Mouse (Mus musculus): ENCODE results near the gene Folr1. TPM values are rescaled to one million over a fixed set of nuclear protein-coding genes. Genes with fewer than 3 reads are reported as not detected.

Gene Folr1
- polyA plus RNA-seq, 1 experiment from 2014 or later, result 30.4 TPM

- peak; percentile 90 for ATAC-seq (ENCODE audit: low FRiP score, low TSS enrichment)
- Histone ChIP-seq H3K9ac (ENCODE audit: low read depth, low read length) (peak within 1 kb of the TSS; percentile 93), H3K27ac (ENCODE audit: low read depth, low read length) (peak within 1 kb of the TSS; percentile 91), H3K36me3 (ENCODE audit: control insufficient read depth, insufficient read depth, low read length) (peaks cover 14% of the 10 kb centered on the region), H3K27me3 (ENCODE audit: control insufficient read depth, insufficient read depth, low read length) (no peaks in the 10 kb centered on the region), H3K4me2 (replicated peaks; ENCODE audit: low read depth, low read length) (peak within 1 kb of the TSS; percentile 64), H3K4me3 (ENCODE audit: low read length) (peak within 1 kb of the TSS; percentile 83), H3K4me1 (ENCODE audit: control insufficient read depth, insufficient read depth, low read length) (peaks cover 17% of the 10 kb centered on the region; the same call in 1 of the 2 replicates), H3K9me3 (ENCODE audit: control insufficient read depth, low read length) (no peaks in the 10 kb centered on the region)
- under 1% methylated on average over 64 of the region's 64 CpGs for WGBS
Measured at GRCm38 (mm10) chr7:101837606-101838471, 32.7 kb downstream of the Folr1 start, which contains the start of gene Inppl1. Gene Inppl1 (minus strand): TSS chr7:101838229.

GRCm38 (mm10) chr7:101837154-101837605 is 33.4 kb downstream of the Folr1 start:
- peak; percentile 0; the same call in 1 of the 2 replicates for ATAC-seq (ENCODE audit: low FRiP score, low TSS enrichment)
- Histone ChIP-seq H3K9me3 (ENCODE audit: control insufficient read depth, low read length) (no peaks in the 10 kb centered on the region), H3K4me2 (replicated peaks; ENCODE audit: low read depth, low read length) (peak overlapping the region; percentile 64), H3K4me1 (ENCODE audit: control insufficient read depth, insufficient read depth, low read length) (peaks cover 17% of the 10 kb centered on the region; the same call in 1 of the 2 replicates), H3K4me3 (ENCODE audit: low read length) (peak overlapping the region; percentile 83), H3K27ac (ENCODE audit: low read depth, low read length) (peak overlapping the region; percentile 91), H3K9ac (ENCODE audit: low read depth, low read length) (peak overlapping the region; percentile 93), H3K27me3 (ENCODE audit: control insufficient read depth, insufficient read depth, low read length) (no peaks in the 10 kb centered on the region), H3K36me3 (ENCODE audit: control insufficient read depth, insufficient read depth, low read length) (peaks cover 21% of the 10 kb centered on the region)
- WGBS, result under 1% methylated on average over 20 of the region's 20 CpGs

GRCm38 (mm10) chr7:101836271-101837153 is 34.1 kb downstream of the Folr1 start:
- WGBS, result under 1% methylated on average over 56 of the region's 63 CpGs
- Histone ChIP-seq H3K27me3 (ENCODE audit: control insufficient read depth, insufficient read depth, low read length) (no peaks in the 10 kb centered on the region), H3K36me3 (ENCODE audit: control insufficient read depth, insufficient read depth, low read length) (peaks cover 28% of the 10 kb centered on the region), H3K9me3 (ENCODE audit: control insufficient read depth, low read length) (no peaks in the 10 kb centered on the region), H3K4me2 (replicated peaks; ENCODE audit: low read depth, low read length) (peak overlapping the region; percentile 64), H3K9ac (ENCODE audit: low read depth, low read length) (peak overlapping the region; percentile 93), H3K4me1 (ENCODE audit: control insufficient read depth, insufficient read depth, low read length) (peaks cover 17% of the 10 kb centered on the region; the same call in 1 of the 2 replicates), H3K4me3 (ENCODE audit: low read length) (peak overlapping the region; percentile 83), H3K27ac (ENCODE audit: low read depth, low read length) (peak overlapping the region; percentile 91)
- peak; percentile 51 for ATAC-seq (ENCODE audit: low FRiP score, low TSS enrichment)

GRCm38 (mm10) chr7:101835457-101836109 is 35.0 kb downstream of the Folr1 start:
- ATAC-seq (ENCODE audit: low FRiP score, low TSS enrichment), result no peak
- Histone ChIP-seq H3K4me3 (ENCODE audit: low read length) (peak overlapping the region; percentile 83), H3K4me2 (replicated peaks; ENCODE audit: low read depth, low read length) (peak overlapping the region; percentile 64), H3K27ac (ENCODE audit: low read depth, low read length) (peak overlapping the region; percentile 91; the same call in 1 of the 2 replicates), H3K9me3 (ENCODE audit: control insufficient read depth, low read length) (no peaks in the 10 kb centered on the region), H3K9ac (ENCODE audit: low read depth, low read length) (peak overlapping the region; percentile 93), H3K4me1 (ENCODE audit: control insufficient read depth, insufficient read depth, low read length) (peaks cover 17% of the 10 kb centered on the region; the same call in 1 of the 2 replicates), H3K36me3 (ENCODE audit: control insufficient read depth, insufficient read depth, low read length) (peaks cover 37% of the 10 kb centered on the region), H3K27me3 (ENCODE audit: control insufficient read depth, insufficient read depth, low read length) (no peaks in the 10 kb centered on the region)
- 36% methylated on average over 5 of the region's 5 CpGs for WGBS

GRCm38 (mm10) chr7:101834903-101835302 is 35.7 kb downstream of the Folr1 start:
- Histone ChIP-seq H3K27me3 (ENCODE audit: control insufficient read depth, insufficient read depth, low read length) (no peaks in the 10 kb centered on the region), H3K9me3 (ENCODE audit: control insufficient read depth, low read length) (no peaks in the 10 kb centered on the region), H3K27ac (ENCODE audit: low read depth, low read length) (no peak overlapping the region), H3K36me3 (ENCODE audit: control insufficient read depth, insufficient read depth, low read length) (peaks cover 44% of the 10 kb centered on the region), H3K4me2 (replicated peaks; ENCODE audit: low read depth, low read length) (peak overlapping the region; percentile 64), H3K9ac (ENCODE audit: low read depth, low read length) (no peak overlapping the region), H3K4me1 (ENCODE audit: control insufficient read depth, insufficient read depth, low read length) (peaks cover 17% of the 10 kb centered on the region; the same call in 1 of the 2 replicates), H3K4me3 (ENCODE audit: low read length) (peak overlapping the region; percentile 83; the same call in 1 of the 2 replicates)
- WGBS, result 64% methylated on average over 3 of the region's 3 CpGs
- ATAC-seq (ENCODE audit: low FRiP score, low TSS enrichment), result no peak

- H3K4me1 ChIP-seq (ENCODE audit: control insufficient read depth, insufficient read depth, low read length), result peaks cover 14% of the 10 kb centered on the region; the same call in 1 of the 2 replicates
- H3K4me3 ChIP-seq (ENCODE audit: low read length), result no peak overlapping the region
- no peak overlapping the region for H3K9ac ChIP-seq (ENCODE audit: low read depth, low read length)
- ATAC-seq (ENCODE audit: low FRiP score, low TSS enrichment), result no peak
- no peaks in the 10 kb centered on the region for H3K9me3 ChIP-seq (ENCODE audit: control insufficient read depth, low read length)
- no peaks in the 10 kb centered on the region for H3K27me3 ChIP-seq (ENCODE audit: control insufficient read depth, insufficient read depth, low read length)
- 54% methylated on average over 3 of the region's 3 CpGs for WGBS
- H3K4me2 ChIP-seq (replicated peaks; ENCODE audit: low read depth, low read length), result no peak overlapping the region
- peaks cover 52% of the 10 kb centered on the region for H3K36me3 ChIP-seq (ENCODE audit: control insufficient read depth, insufficient read depth, low read length)
- no peak overlapping the region for H3K27ac ChIP-seq (ENCODE audit: low read depth, low read length)
Measured at GRCm38 (mm10) chr7:101833916-101834584, 36.5 kb downstream of the Folr1 start.

GRCm38 (mm10) chr7:101833352-101833751 is 37.2 kb downstream of the Folr1 start:
- ATAC-seq (ENCODE audit: low FRiP score, low TSS enrichment), result no peak
- Histone ChIP-seq H3K9me3 (ENCODE audit: control insufficient read depth, low read length) (no peaks in the 10 kb centered on the region), H3K4me1 (ENCODE audit: control insufficient read depth, insufficient read depth, low read length) (peaks cover 10% of the 10 kb centered on the region; the same call in 1 of the 2 replicates), H3K36me3 (ENCODE audit: control insufficient read depth, insufficient read depth, low read length) (peaks cover 59% of the 10 kb centered on the region), H3K4me2 (replicated peaks; ENCODE audit: low read depth, low read length) (no peak overlapping the region), H3K9ac (ENCODE audit: low read depth, low read length) (no peak overlapping the region), H3K27me3 (ENCODE audit: control insufficient read depth, insufficient read depth, low read length) (no peaks in the 10 kb centered on the region), H3K4me3 (ENCODE audit: low read length) (no peak overlapping the region), H3K27ac (ENCODE audit: low read depth, low read length) (no peak overlapping the region)
- 76% methylated on average over 5 of the region's 5 CpGs for WGBS

- Histone ChIP-seq H3K4me2 (replicated peaks; ENCODE audit: low read depth, low read length) (no peak overlapping the region), H3K9ac (ENCODE audit: low read depth, low read length) (no peak overlapping the region), H3K9me3 (ENCODE audit: control insufficient read depth, low read length) (no peaks in the 10 kb centered on the region), H3K27ac (ENCODE audit: low read depth, low read length) (no peak overlapping the region), H3K4me1 (ENCODE audit: control insufficient read depth, insufficient read depth, low read length) (peaks cover 10% of the 10 kb centered on the region; the same call in 1 of the 2 replicates), H3K4me3 (ENCODE audit: low read length) (no peak overlapping the region), H3K27me3 (ENCODE audit: control insufficient read depth, insufficient read depth, low read length) (no peaks in the 10 kb centered on the region), H3K36me3 (ENCODE audit: control insufficient read depth, insufficient read depth, low read length) (peaks cover 69% of the 10 kb centered on the region)
- WGBS, result 94% methylated on average over 4 of the region's 4 CpGs
- ATAC-seq (ENCODE audit: low FRiP score, low TSS enrichment), result no peak
Measured at GRCm38 (mm10) chr7:101832372-101832771, 38.2 kb downstream of the Folr1 start.

All from kidney, embryonic 14.5 days (tissue).